Comparison of ENCODE assay signal across 1 mouse cellular context in the genomic region with DNA sequence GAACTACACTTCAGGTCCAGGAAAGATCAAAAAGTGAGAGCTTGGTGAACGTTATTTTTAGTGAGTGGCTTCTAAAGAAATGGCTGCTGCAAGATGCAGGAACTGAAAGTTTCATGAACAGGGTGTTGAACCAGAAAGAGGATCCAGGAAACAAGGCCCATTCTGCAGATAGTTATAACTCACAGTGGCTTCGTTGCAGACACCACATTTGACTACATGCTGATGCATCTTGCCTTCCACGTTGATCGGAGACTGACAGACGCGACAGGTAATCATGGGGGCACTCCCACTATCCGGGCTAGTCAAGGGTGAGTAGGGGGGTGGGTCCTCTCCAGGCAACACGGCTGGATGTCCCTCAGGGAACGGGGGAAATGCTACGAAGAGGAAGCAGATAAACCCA.
TF ChIP-seq lines count a peak whose summit lies in the region.

No protein-coding gene starts in this region.

TF ChIP-seq in CH12.LX, 34 proteins besides CTCF, POLR2A, EP300 and RAD21 (continued from another document):
- TF ChIP-seq KAT2A (IDR thresholded peaks at IDR 0.05; ENCODE audit: insufficient replicate concordance, low read length), result 0 out of 2 replicates have a peak, but pooled peaks have one; percentile 40
- peak; percentile 76 for TF ChIP-seq BHLHE40 (IDR thresholded peaks at IDR 0.05; ENCODE audit: low read depth, low read length)
- TF ChIP-seq ZC3H11A (IDR thresholded peaks at IDR 0.05; ENCODE audit: low read depth, low read length), result no peak
- peak; percentile 93 for TF ChIP-seq SIN3A (IDR thresholded peaks at IDR 0.05; ENCODE audit: low read length)
- TF ChIP-seq JUN (IDR thresholded peaks at IDR 0.05; ENCODE audit: insufficient read depth, low read depth, low read length), result no peak
- TF ChIP-seq CHD2 (IDR thresholded peaks at IDR 0.05; ENCODE audit: low read length), result 0 out of 2 replicates have a peak, but pooled peaks have one; percentile 42
- no peak for TF ChIP-seq GABPA (IDR thresholded peaks at IDR 0.05; ENCODE audit: insufficient replicate concordance, low read depth, low read length)
- TF ChIP-seq JUND (conservative IDR thresholded peaks at IDR 0.05; ENCODE audit: low read depth, low read length), result no peak
- peak; percentile 93 for TF ChIP-seq IRF4 (IDR thresholded peaks at IDR 0.05; ENCODE audit: low read depth, low read length)
- TF ChIP-seq RCOR1 (conservative IDR thresholded peaks at IDR 0.05; ENCODE audit: low read depth, low read length), result no peak
- peak; percentile 45; the same call in 1 of the 2 replicates for TF ChIP-seq NRF1 (IDR thresholded peaks at IDR 0.05; ENCODE audit: low read depth, low read length)
- TF ChIP-seq PAX5 (IDR thresholded peaks at IDR 0.05; ENCODE audit: low read length), result no peak
- TF ChIP-seq MEF2A (IDR thresholded peaks at IDR 0.05; ENCODE audit: borderline replicate concordance, low read depth, low read length), result peak; percentile 87
- TF ChIP-seq CHD1 (IDR thresholded peaks at IDR 0.05; ENCODE audit: low read depth, low read length), result no peak
- peak; percentile 50; the same call in 1 of the 2 replicates for TF ChIP-seq HCFC1 (IDR thresholded peaks at IDR 0.05; ENCODE audit: low read depth, low read length)
- TF ChIP-seq UBTF (IDR thresholded peaks at IDR 0.05; ENCODE audit: low read depth, low read length), result no peak
- no peak for TF ChIP-seq ZNF384 (IDR thresholded peaks at IDR 0.05; ENCODE audit: low read depth, low read length)
- TF ChIP-seq USF2 (conservative IDR thresholded peaks at IDR 0.05; ENCODE audit: low read depth, low read length), result no peak
- TF ChIP-seq ELF1 (IDR thresholded peaks at IDR 0.05; ENCODE audit: low read depth, low read length), result no peak; the same call in 1 of the 2 replicates
- peak; percentile 67 for TF ChIP-seq TCF12 (IDR thresholded peaks at IDR 0.05; ENCODE audit: low read depth, low read length)
- no peak for TF ChIP-seq ZMIZ1 (IDR thresholded peaks at IDR 0.05; ENCODE audit: low read depth, low read length)
- TF ChIP-seq ETS1 (conservative IDR thresholded peaks at IDR 0.05; ENCODE audit: low read depth, low read length), result peak; percentile 59
- TF ChIP-seq MYC (IDR thresholded peaks at IDR 0.05; ENCODE audit: low read depth, low read length), result peak; percentile 57; the same call in 1 of the 2 replicates
- peak; percentile 63; the same call in 1 of the 2 replicates for TF ChIP-seq MAZ (IDR thresholded peaks at IDR 0.05; ENCODE audit: low read depth, low read length)
- no peak for TF ChIP-seq USF1 (IDR thresholded peaks at IDR 0.05; ENCODE audit: low read depth, low read length)
- TF ChIP-seq POLR2AphosphoS2 (IDR thresholded peaks at IDR 0.05; ENCODE audit: low read depth, low read length), result no peak
TF ChIP-seq in CH12.LX: peak in this region for 17.
